Mouse (Mus musculus) cerebellum, adult 18-20 months (tissue): ENCODE results near the gene Tmem239.

Experiments
- DNase-seq, 2 experiments: peaks; one replicate each; pipeline ENCODE4 v3.0.0; 2021

Tmem239 gene

GRCm38 (mm10) chr2:130451086-130451726 lies 44.9 kb downstream of the Tmem239 start:
- DNase-seq = no peak

- peak in 1 of 2 experiments; percentile 23 for DNase-seq
These were observed 45.4 kb downstream of the Tmem239 start for GRCm38 (mm10) chr2:130451727-130452090.

- no peak for DNase-seq
These were observed 46.0 kb downstream of the Tmem239 start for GRCm38 (mm10) chr2:130452266-130452665.

- peak; percentile 18 to 22 for DNase-seq
These were observed 47.1 kb downstream of the Tmem239 start for GRCm38 (mm10) chr2:130453421-130453820.

GRCm38 (mm10) chr2:130454748-130455370 lies 48.6 kb downstream of the Tmem239 start:
- peak; percentile 62 to 65 for DNase-seq
